Mouse (Mus musculus) kidney, embryonic 16.5 days (tissue): Measurements from ENCODE around the gene Tnnt3. TPM values are rescaled to one million over a fixed set of nuclear protein-coding genes. Genes with fewer than 3 reads are reported as not detected.

Experiments
- ATAC-seq: fragments of 200-750 bp; cut with Nextera tagmentation; 2 replicates; pipeline ENCODE4 v1.8.0; 2017; ENCODE audit warnings: moderate TSS enrichment; ENCODE audit not compliant: low FRiP score, low TSS enrichment
- H3K27ac ChIP-seq: fragments of 300-500 bp; sonication (generic); 2 replicates; pipeline ENCODE4 v1.5.1; 2014; ENCODE audit warnings: low read length
- H3K27me3 ChIP-seq: fragments of 300-500 bp; sonication (generic); 2 replicates; pipeline ENCODE4 v1.6.1; 2014; ENCODE audit warnings: low read length, control low read depth, mixed read lengths; ENCODE audit not compliant: insufficient read depth
- H3K36me3 ChIP-seq: fragments of 300-500 bp; sonication (generic); 2 replicates; pipeline ENCODE4 v1.6.1; 2014; ENCODE audit warnings: low read length, control low read depth, mixed read lengths; ENCODE audit not compliant: insufficient read depth
- H3K4me1 ChIP-seq: fragments of 300-500 bp; sonication (generic); 2 replicates; pipeline ENCODE4 v1.6.1; 2014; ENCODE audit warnings: low read length, control low read depth, mixed read lengths; ENCODE audit not compliant: insufficient read depth
- H3K4me2 ChIP-seq: fragments of 300-500 bp; sonication (generic); replicated peaks from 2 replicates; pipeline ENCODE4 v1.6.1; 2014; ENCODE audit warnings: low read depth, low read length
- H3K4me3 ChIP-seq: fragments of 300-500 bp; sonication (generic); 2 replicates; pipeline ENCODE4 v1.5.1; 2014; ENCODE audit warnings: mild to moderate bottlenecking, low read length
- H3K9ac ChIP-seq: fragments of 300-500 bp; sonication (generic); replicated peaks from 2 replicates; pipeline ENCODE4 v1.6.1; 2014; ENCODE audit warnings: low read length
- H3K9me3 ChIP-seq: fragments of 300-500 bp; sonication (generic); 2 replicates; pipeline ENCODE4 v1.6.1; 2016; ENCODE audit warnings: low read length, control low read depth
- WGBS: fragments of 180-500 bp; shearing (Covaris S2); extraction: QIAGEN DNeasy Blood & Tissue Kit; methylation state at CpG from one replicate; pipeline ENCODE4 v1.1.7; 2014; 5-methylcytosine and 5-hydroxymethylcytosine counted together
- polyA plus RNA-seq: library from polyadenylated mRNA; unstranded; fragments of >200 nt; fragmentation: Nextera tagmentation; extraction: Ambion mirVana; gene quantifications from 2 replicates; pipeline ENCODE4 v1.2.1, GENCODE M21; 2015

Tnnt3 gene
- polyA plus RNA-seq, 1 experiment from 2014 or later: 17.2 TPM

DNA sequence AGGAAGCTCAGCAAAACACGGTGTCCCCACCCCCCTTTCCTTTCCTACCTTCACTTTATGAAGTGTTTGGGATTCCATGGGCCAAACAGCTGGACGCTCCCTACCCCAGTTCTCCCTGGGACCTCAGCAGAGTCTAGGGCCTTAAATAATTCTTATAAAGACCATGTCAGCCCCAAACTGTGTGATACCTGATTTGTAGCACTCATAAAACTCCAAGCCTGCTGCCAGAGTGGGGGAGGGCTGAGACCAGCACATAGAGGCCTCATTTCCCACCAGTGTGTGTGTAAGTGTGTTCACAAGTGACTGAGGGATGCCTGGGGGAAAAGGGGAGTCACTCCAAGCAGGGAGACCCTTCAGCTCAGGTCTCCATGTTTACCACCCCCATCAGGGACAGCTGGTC lies 49.2 kb downstream of the Tnnt3 start:
- H3K4me1 ChIP-seq: peaks cover 36% of the 10 kb centered on the region
- H3K4me2 ChIP-seq: no peak overlapping the region
- peak overlapping the region; percentile 81 for H3K27ac ChIP-seq
- H3K9me3 ChIP-seq: no peaks in the 10 kb centered on the region
- 43% methylated on average over 2 of the region's 2 CpGs for WGBS
- no peaks in the 10 kb centered on the region for H3K27me3 ChIP-seq
- 0 out of 2 replicates have a peak overlapping the region, but pooled peaks have one; percentile 37 for H3K9ac ChIP-seq
- peak; percentile 36; the same call in 1 of the 2 replicates for ATAC-seq
- no peaks in the 10 kb centered on the region for H3K36me3 ChIP-seq
- H3K4me3 ChIP-seq: no peak overlapping the region

DNA sequence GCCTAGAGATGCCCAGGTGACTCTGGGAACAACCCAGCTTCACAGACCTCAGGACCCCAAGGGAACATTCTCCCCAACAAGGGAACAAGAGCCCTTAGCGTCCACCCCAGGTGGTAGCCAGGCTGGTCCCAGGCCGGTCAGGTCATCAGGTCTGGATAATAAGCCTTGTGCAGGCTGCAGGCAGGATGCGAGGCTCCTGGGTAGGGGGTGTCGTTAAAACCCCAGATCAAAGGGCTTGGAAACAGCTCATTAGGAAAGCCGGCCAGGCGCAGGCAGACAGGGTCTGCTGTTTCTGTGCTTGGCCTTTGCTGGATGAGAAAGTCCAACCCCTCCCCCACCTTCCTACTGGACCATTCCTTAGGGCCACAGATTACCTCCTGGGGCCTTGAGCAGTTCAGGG lies 50.1 kb downstream of the Tnnt3 start:
- 27% methylated on average over 6 of the region's 6 CpGs for WGBS
- Histone ChIP-seq H3K4me1 (peaks cover 36% of the 10 kb centered on the region), H3K27ac (peak overlapping the region; percentile 81), H3K4me2 (no peak overlapping the region), H3K27me3 (no peaks in the 10 kb centered on the region), H3K9me3 (no peaks in the 10 kb centered on the region), H3K4me3 (no peak overlapping the region), H3K36me3 (no peaks in the 10 kb centered on the region), H3K9ac (0 out of 2 replicates have a peak overlapping the region, but pooled peaks have one; percentile 37)
- no peak for ATAC-seq

DNA sequence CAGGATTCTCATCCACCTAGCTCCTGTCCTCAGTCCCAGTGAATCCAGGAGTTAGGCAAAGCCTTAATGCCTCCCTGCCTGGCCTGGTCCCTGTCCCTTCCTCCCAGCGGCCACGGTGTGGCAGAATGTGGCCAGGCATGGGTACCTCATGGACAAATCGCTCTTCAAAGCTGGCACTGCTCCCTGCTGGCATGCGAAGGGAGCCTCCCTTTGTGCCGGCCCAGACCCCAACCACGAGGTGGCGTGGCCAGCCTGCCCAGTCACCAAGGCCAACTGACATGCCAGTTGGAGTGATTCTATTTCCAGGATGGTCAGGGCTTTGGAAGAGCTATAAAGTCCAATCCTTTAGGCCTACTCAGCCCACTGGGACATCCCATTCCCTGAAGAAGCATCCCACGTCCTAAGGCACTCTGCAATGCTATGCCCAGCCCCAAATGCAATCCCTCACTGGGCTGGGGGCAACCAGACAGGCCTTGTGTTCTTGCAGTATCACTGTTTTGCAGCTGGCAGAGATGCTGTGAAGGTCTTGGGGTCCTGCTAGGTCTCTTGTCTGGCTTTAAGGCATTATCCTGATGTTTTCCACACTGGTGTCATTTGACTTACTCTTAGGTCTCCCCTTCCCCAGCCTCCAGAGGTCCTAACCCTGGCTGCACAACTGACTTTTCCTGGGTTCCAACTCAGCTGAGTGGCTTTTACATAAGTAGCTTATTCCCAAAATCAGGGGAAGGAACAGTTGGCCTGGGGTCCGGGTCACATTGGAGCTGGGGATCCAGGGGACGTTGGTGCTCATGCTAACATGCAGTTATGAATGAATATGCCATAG lies 51.5 kb downstream of the Tnnt3 start:
- 82% methylated on average over 10 of the region's 10 CpGs for WGBS
- H3K4me1 ChIP-seq: peaks cover 49% of the 10 kb centered on the region

DNA sequence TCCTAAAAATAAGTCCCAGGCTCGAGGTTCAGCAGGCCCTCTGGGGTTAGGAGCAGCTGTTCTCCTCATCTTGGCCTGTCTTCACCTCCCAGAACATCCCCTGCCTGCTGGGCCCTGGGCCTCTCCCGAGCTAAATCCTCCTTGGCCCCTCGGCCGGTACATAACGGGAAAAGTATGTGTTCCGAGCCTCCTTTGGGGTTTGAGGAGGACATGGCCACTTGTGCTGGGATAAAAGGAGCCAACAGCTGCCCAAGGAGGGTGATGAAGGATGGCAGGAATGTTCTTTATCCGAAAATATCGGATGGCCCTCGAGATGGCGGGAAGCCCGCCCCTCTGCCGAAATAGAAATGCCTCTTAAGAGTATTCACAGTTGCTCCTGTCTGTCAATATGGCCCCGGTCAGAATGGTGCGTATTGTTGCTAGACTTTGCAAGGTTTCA lies 52.3 kb downstream of the Tnnt3 start:
- no peak overlapping the region for H3K4me2 ChIP-seq
- ATAC-seq: no peak
- WGBS: 83% methylated on average over 14 of the region's 14 CpGs
- peaks cover 53% of the 10 kb centered on the region for H3K4me1 ChIP-seq
- H3K4me3 ChIP-seq: no peak overlapping the region
- H3K27me3 ChIP-seq: no peaks in the 10 kb centered on the region
- no peak overlapping the region for H3K27ac ChIP-seq
- no peak overlapping the region for H3K9ac ChIP-seq
- no peaks in the 10 kb centered on the region for H3K36me3 ChIP-seq
- H3K9me3 ChIP-seq: no peaks in the 10 kb centered on the region

More for the DNA sequence above, 51.5 kb downstream of the Tnnt3 start:
- Histone ChIP-seq H3K9me3 (no peaks in the 10 kb centered on the region), H3K27ac (no peak overlapping the region), H3K4me2 (no peak overlapping the region), H3K9ac (no peak overlapping the region), H3K36me3 (no peaks in the 10 kb centered on the region), H3K27me3 (no peaks in the 10 kb centered on the region), H3K4me3 (no peak overlapping the region)
- ATAC-seq: no peak

- H3K4me2 ChIP-seq: no peak overlapping the region
- H3K4me1 ChIP-seq: peaks cover 53% of the 10 kb centered on the region
- H3K27me3 ChIP-seq: no peaks in the 10 kb centered on the region
- no peaks in the 10 kb centered on the region for H3K36me3 ChIP-seq
- no peak for ATAC-seq
- H3K27ac ChIP-seq: no peak overlapping the region
- WGBS: 89% methylated on average over 5 of the region's 5 CpGs
- H3K9ac ChIP-seq: no peak overlapping the region; the same call in 1 of the 2 replicates
- no peak overlapping the region for H3K4me3 ChIP-seq
- H3K9me3 ChIP-seq: no peaks in the 10 kb centered on the region
Observed at GRCm38 (mm10) chr7:142551691-142552090, 53.1 kb downstream of the Tnnt3 start.

DNA sequence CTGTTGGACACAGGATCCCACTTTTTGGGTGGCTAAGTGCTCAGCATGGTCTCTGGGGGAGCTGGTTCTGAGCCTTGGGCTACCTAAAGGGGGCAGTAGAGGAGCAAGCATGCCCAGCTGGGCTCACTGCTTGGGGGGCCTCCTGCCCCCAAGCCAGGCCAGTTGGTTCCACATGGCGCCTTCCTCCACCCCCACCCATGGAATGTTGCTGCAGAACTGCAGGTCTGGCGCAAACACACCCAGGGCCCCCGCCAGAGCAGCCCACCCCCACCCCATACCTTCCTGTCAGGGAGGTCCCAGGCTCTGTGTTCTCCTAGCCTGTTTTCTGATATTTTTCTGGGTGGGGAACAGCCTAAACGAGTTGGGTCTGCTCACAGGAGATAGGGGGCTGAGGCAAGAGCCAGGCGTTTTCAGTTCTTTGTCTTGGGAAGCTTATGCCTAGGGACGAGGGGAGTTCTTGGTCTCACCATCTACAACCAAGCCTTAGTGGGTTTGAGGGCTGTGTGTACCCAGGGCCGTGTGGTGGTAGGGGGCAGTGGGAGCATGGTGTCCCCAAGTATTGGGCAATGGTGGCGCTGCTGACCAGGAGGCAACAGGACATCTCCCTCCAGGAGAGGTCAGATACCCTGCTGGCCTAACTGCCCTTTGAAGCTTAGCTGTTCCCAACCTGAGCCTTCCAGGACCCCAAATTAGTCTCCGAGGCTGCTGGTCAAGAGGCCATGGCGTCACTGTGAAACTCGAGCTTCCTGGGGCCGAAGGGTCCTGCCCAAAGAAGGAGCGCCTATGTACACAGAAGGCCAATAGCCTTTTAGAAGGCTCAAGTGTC lies 54.2 kb downstream of the Tnnt3 start:
- Histone ChIP-seq H3K27me3 (no peaks in the 10 kb centered on the region), H3K9me3 (no peaks in the 10 kb centered on the region), H3K4me2 (no peak overlapping the region), H3K27ac (peak overlapping the region; percentile 92), H3K4me1 (peaks cover 49% of the 10 kb centered on the region), H3K9ac (no peak overlapping the region; the same call in 1 of the 2 replicates), H3K36me3 (no peaks in the 10 kb centered on the region), H3K4me3 (no peak overlapping the region)
- WGBS: 25% methylated on average over 13 of the region's 13 CpGs
- peak; percentile 39 for ATAC-seq

GRCm38 (mm10) chr7:142553417-142554335 lies 55.0 kb downstream of the Tnnt3 start:
- WGBS: 17% methylated on average over 11 of the region's 11 CpGs
- H3K4me3 ChIP-seq: no peak overlapping the region
- no peaks in the 10 kb centered on the region for H3K36me3 ChIP-seq
- H3K9ac ChIP-seq: peak overlapping the region; percentile 18; the same call in 1 of the 2 replicates
- no peaks in the 10 kb centered on the region for H3K9me3 ChIP-seq
- H3K4me2 ChIP-seq: no peak overlapping the region
- peaks cover 44% of the 10 kb centered on the region for H3K4me1 ChIP-seq
- ATAC-seq: no peak; the same call in 1 of the 2 replicates
- no peaks in the 10 kb centered on the region for H3K27me3 ChIP-seq
- peak overlapping the region; percentile 92 for H3K27ac ChIP-seq

- Histone ChIP-seq H3K4me3 (no peak overlapping the region), H3K36me3 (no peaks in the 10 kb centered on the region), H3K4me1 (peaks cover 39% of the 10 kb centered on the region), H3K27me3 (no peaks in the 10 kb centered on the region), H3K4me2 (no peak overlapping the region), H3K9me3 (no peaks in the 10 kb centered on the region), H3K9ac (no peak overlapping the region), H3K27ac (peak overlapping the region; percentile 92)
- 17% methylated on average over 1 of the region's 1 CpGs for WGBS
- ATAC-seq: no peak
Observed at GRCm38 (mm10) chr7:142554625-142555024, 56.0 kb downstream of the Tnnt3 start.
